Mouse (Mus musculus) kidney, adult 2 months (tissue): Measurements from ENCODE around the gene Gpx3.

Source experiments
- CTCF ChIP-seq: fragments of 200-500 bp; conservative IDR thresholded peaks from 2 replicates; pipeline ENCODE4 v1.5.1; 2011; ENCODE audit warnings: low read depth, mild to moderate bottlenecking, control low read depth, low read length, moderate library complexity, mixed read lengths; ENCODE audit not compliant: insufficient read depth, insufficient read length
- POLR2A ChIP-seq: fragments of 200-500 bp; IDR thresholded peaks from one replicate; pipeline ENCODE4 v1.6.1; 2011; ENCODE audit warnings: low read depth, low read length, control low read depth

- TF ChIP-seq CTCF (no peak), POLR2A (peak; percentile 84)
Measured at GRCm38 (mm10) chr11:54903940-54904706, 1.9 kb downstream of the Gpx3 start.
